Mouse (Mus musculus) lung, adult 2 months (tissue): ENCODE results near the gene Mrps23.

ENCODE experiments used
- CTCF ChIP-seq: fragments of 200-500 bp; IDR thresholded peaks from 2 replicates; pipeline ENCODE4 v1.5.1; 2011; ENCODE audit warnings: mild to moderate bottlenecking, low read length, control low read depth; ENCODE audit not compliant: insufficient read depth
- POLR2A ChIP-seq: fragments of 200-500 bp; IDR thresholded peaks from 2 replicates; pipeline ENCODE4 v1.6.1; 2011; ENCODE audit warnings: low read depth, mild to moderate bottlenecking, control low read depth, low read length, borderline replicate concordance; ENCODE audit errors: extremely low read depth

- TF ChIP-seq POLR2A (no peak), CTCF (no peak)
These were observed 38.4 kb upstream of the Mrps23 start for GRCm38 (mm10) chr11:88165683-88166364.
